In genomic region chr5:115565403-115565802, GRCm38 (mm10) we compare ENCODE assay signal across 8 mouse cellular contexts. TPM values are rescaled to one million over a fixed set of nuclear protein-coding genes. Genes with fewer than 3 reads are reported as not detected.
DNase-seq lines count a peak whose midpoint lies in the region; ATAC-seq lines count a peak whose summit lies in the region.

No protein-coding gene starts in this region.

- under 1% methylated on average over 32 of the region's 46 CpGs for WGBS in kidney, embryonic 14.5 days
- under 1% methylated on average over 38 of the region's 46 CpGs for WGBS in forebrain, embryonic 16.5 days

- no peaks in the 10 kb centered on the region for H3K9me3 ChIP-seq in kidney, embryonic 14.5 days (ENCODE audit: control insufficient read depth, low read length)
- no peaks in the 10 kb centered on the region for H3K9me3 ChIP-seq in forebrain, embryonic 16.5 days (ENCODE audit: control insufficient read depth, low read length)

- no peaks in the 10 kb centered on the region for H3K27me3 ChIP-seq in kidney, embryonic 14.5 days (ENCODE audit: control insufficient read depth, insufficient read depth, low read length)
- H3K27me3 ChIP-seq in forebrain, embryonic 16.5 days (replicated peaks; ENCODE audit: control insufficient read depth, insufficient read depth, low read length), result no peaks in the 10 kb centered on the region

- peak overlapping the region; percentile 94 for H3K9ac ChIP-seq in kidney, embryonic 14.5 days (ENCODE audit: low read depth, low read length)
- peak overlapping the region; percentile 93 for H3K9ac ChIP-seq in forebrain, embryonic 16.5 days (replicated peaks; ENCODE audit: low read depth, low read length)

- peak overlapping the region; percentile 84 for H3K4me2 ChIP-seq in kidney, embryonic 14.5 days (replicated peaks; ENCODE audit: low read depth, low read length)
- peak overlapping the region; percentile 67 for H3K4me2 ChIP-seq in forebrain, embryonic 16.5 days (ENCODE audit: low read length)

- H3K4me3 ChIP-seq in kidney, embryonic 14.5 days (ENCODE audit: low read length), result peak overlapping the region; percentile 94
- peak overlapping the region; percentile 81 for H3K4me3 ChIP-seq in forebrain, embryonic 16.5 days (replicated peaks; ENCODE audit: low read length)

- H3K27ac ChIP-seq in kidney, embryonic 14.5 days (ENCODE audit: low read depth, low read length), result peak overlapping the region; percentile 74; the same call in 1 of the 2 replicates
- peak overlapping the region; percentile 5; the same call in 1 of the 2 replicates for H3K27ac ChIP-seq in forebrain, embryonic 16.5 days (ENCODE audit: low read length)

- peaks cover 36% of the 10 kb centered on the region for H3K4me1 ChIP-seq in kidney, embryonic 14.5 days (ENCODE audit: control insufficient read depth, insufficient read depth, low read length)
- peaks cover 23% of the 10 kb centered on the region for H3K4me1 ChIP-seq in forebrain, embryonic 16.5 days (replicated peaks; ENCODE audit: control insufficient read depth, insufficient read depth, low read length)

- H3K36me3 ChIP-seq in kidney, embryonic 14.5 days (ENCODE audit: control insufficient read depth, insufficient read depth, low read length), result peaks cover 40% of the 10 kb centered on the region
- H3K36me3 ChIP-seq in forebrain, embryonic 16.5 days (ENCODE audit: control insufficient read depth, insufficient read depth), result peaks cover 20% of the 10 kb centered on the region

- no peak for DNase-seq in kidney, postnatal 10 days
- DNase-seq in MN1 (ENCODE audit: low spot score), result peak; percentile 49
- no peak for DNase-seq in B cell, adult 2 months
- no peak for DNase-seq in kidney, adult 18-20 months

- peak; percentile 30 for ATAC-seq in kidney, embryonic 14.5 days (ENCODE audit: low FRiP score, low TSS enrichment)
- ATAC-seq in forebrain, embryonic 16.5 days, result peak; percentile 27; the same call in 1 of the 2 replicates
- peak; percentile 2; the same call in 1 of the 2 replicates for ATAC-seq in megakaryocyte, adult 5-6 weeks (ENCODE audit: poor library complexity, severe bottlenecking)
- no peak for ATAC-seq in megakaryocyte-erythroid progenitor cell, adult 5-6 weeks (replicated peaks; ENCODE audit: low FRiP score, low TSS enrichment, poor library complexity, severe bottlenecking)

RNA-seq across cellular contexts. Expression of gene Gcn1l1, which starts 0.3 kb away (rescaled TPM):
- polyA plus RNA-seq in kidney, embryonic 14.5 days (2014; fragmentation: Nextera tagmentation; extraction: Ambion mirVana), result 44.3 and 56.0 TPM in 2 replicates
- 44.7 and 53.6 TPM in 2 replicates for polyA plus RNA-seq in forebrain, embryonic 16.5 days (2015; fragmentation: Nextera tagmentation; extraction: Ambion mirVana)
- total RNA-seq in megakaryocyte, adult 5-6 weeks (2015), result 9.0 and 9.2 TPM in 2 replicates
- 13.2 and 13.4 TPM in 2 replicates for total RNA-seq in megakaryocyte, adult 5-6 weeks (2017)
- 66.1 and 67.0 TPM in 2 replicates for total RNA-seq in megakaryocyte-erythroid progenitor cell, adult 5-6 weeks (2014; fragmentation: Nextera tagmentation)
- total RNA-seq in megakaryocyte-erythroid progenitor cell, adult 5-6 weeks (2017), result 31.2 and 54.2 TPM in 2 replicates

RNA-seq across cellular contexts. Expression of gene Rplp0, which starts 6.1 kb away (rescaled TPM):
- polyA plus RNA-seq in kidney, embryonic 14.5 days (2014; fragmentation: Nextera tagmentation; extraction: Ambion mirVana), result 1,879 and 2,111 TPM in 2 replicates
- polyA plus RNA-seq in forebrain, embryonic 16.5 days (2015; fragmentation: Nextera tagmentation; extraction: Ambion mirVana), result 944 and 986 TPM in 2 replicates
- total RNA-seq in megakaryocyte, adult 5-6 weeks (2015), result 1,875 and 2,228 TPM in 2 replicates
- total RNA-seq in megakaryocyte, adult 5-6 weeks (2017), result 1,202 and 1,250 TPM in 2 replicates
- total RNA-seq in megakaryocyte-erythroid progenitor cell, adult 5-6 weeks (2014; fragmentation: Nextera tagmentation), result 2,668 and 3,132 TPM in 2 replicates
- 1,591 and 2,082 TPM in 2 replicates for total RNA-seq in megakaryocyte-erythroid progenitor cell, adult 5-6 weeks (2017)

RNA-seq across cellular contexts. Expression of gene Pxn, which starts 58.9 kb away (rescaled TPM):
- polyA plus RNA-seq in kidney, embryonic 14.5 days (2014; fragmentation: Nextera tagmentation; extraction: Ambion mirVana), result 21.9 and 22.4 TPM in 2 replicates
- 20.6 and 22.5 TPM in 2 replicates for polyA plus RNA-seq in forebrain, embryonic 16.5 days (2015; fragmentation: Nextera tagmentation; extraction: Ambion mirVana)
- 81.3 and 93.8 TPM in 2 replicates for total RNA-seq in megakaryocyte, adult 5-6 weeks (2015)
- 151 and 199 TPM in 2 replicates for total RNA-seq in megakaryocyte, adult 5-6 weeks (2017)
- 31.8 and 34.0 TPM in 2 replicates for total RNA-seq in megakaryocyte-erythroid progenitor cell, adult 5-6 weeks (2014; fragmentation: Nextera tagmentation)
- total RNA-seq in megakaryocyte-erythroid progenitor cell, adult 5-6 weeks (2017), result 36.1 and 47.5 TPM in 2 replicates
